Mouse (Mus musculus): Measurements from ENCODE around the gene Atg2a. TPM values are rescaled to one million over a fixed set of nuclear protein-coding genes. Genes with fewer than 3 reads are reported as not detected.

Atg2a gene
- polyA plus RNA-seq, 1 experiment from 2014 or later: 4.8 TPM

DNA sequence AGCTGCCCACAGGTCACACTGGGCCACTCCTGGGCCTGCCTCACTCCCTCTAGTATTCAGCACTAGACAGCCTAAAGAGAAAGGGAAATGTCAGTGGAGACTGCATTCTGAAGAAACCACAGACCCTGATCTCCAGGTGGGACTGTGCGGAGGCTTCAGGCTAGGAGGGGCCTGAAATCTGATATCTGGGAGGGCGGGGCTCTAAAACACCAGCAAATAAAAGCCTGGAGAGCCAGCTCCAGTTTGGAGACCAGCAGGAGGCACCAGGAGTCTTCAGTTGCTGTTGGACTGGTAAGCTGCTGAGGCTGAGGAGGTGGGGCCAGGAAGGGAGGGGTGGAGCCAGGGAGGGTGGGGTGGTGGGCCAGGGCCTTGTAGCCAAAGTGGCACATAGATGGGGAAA, 15.3 kb upstream of the Atg2a start, which contains the start of gene Gpha2:
Gene Gpha2 (plus strand): TSS at position 246 of the 400 bp plus-strand sequence.
- peak; percentile 46 for DNase-seq (ENCODE audit: low spot score)

DNA sequence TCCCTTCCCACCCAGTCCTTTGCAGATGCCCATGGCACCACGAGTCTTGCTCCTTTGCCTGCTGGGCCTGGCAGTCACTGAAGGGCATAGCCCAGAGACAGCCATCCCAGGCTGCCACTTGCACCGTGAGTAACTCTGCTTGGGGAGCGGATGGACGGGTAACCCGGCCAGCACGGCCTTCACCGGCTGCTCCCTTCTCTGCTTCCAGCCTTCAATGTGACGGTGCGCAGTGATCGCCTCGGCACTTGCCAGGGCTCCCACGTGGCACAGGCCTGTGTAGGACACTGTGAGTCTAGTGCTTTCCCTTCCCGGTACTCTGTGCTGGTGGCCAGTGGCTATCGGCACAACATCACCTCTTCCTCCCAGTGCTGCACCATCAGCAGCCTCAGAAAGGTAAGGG, 14.7 kb upstream of the Atg2a start:
- no peak for DNase-seq (ENCODE audit: low spot score)
- ATAC-seq (ENCODE audit: low FRiP score, low TSS enrichment): no peak
- TF ChIP-seq EP300 (optimal IDR thresholded peaks at IDR 0.05): no peak
- TF ChIP-seq CTCF (IDR thresholded peaks at IDR 0.05; ENCODE audit: low read depth): no peak
- Histone ChIP-seq H3K36me3 (ENCODE audit: control insufficient read depth, insufficient read depth, low read length) (peaks cover 4% of the 10 kb centered on the region; the same call in 1 of the 2 replicates), H3K4me2 (replicated peaks; ENCODE audit: low read depth) (no peak overlapping the region), H3K4me1 (replicated peaks; ENCODE audit: control insufficient read depth, insufficient read depth) (no peaks in the 10 kb centered on the region), H3K9me3 (ENCODE audit: control insufficient read depth, low read length) (no peaks in the 10 kb centered on the region), H3K27me3 (ENCODE audit: control insufficient read depth, insufficient read depth, low read length) (no peaks in the 10 kb centered on the region), H3K9ac (ENCODE audit: low read length) (no peak overlapping the region), H3K27ac (replicated peaks) (no peak overlapping the region), H3K4me3 (ENCODE audit: low read depth, low read length) (no peak overlapping the region)
- WGBS: 91% methylated on average over 13 of the region's 14 CpGs

More for the DNA sequence above, 15.3 kb upstream of the Atg2a start, which contains the start of gene Gpha2:
- Histone ChIP-seq H3K9ac (ENCODE audit: low read length) (no peak within 1 kb of the TSS), H3K36me3 (ENCODE audit: control insufficient read depth, insufficient read depth, low read length) (peaks cover 4% of the 10 kb centered on the region; the same call in 1 of the 2 replicates), H3K27ac (replicated peaks) (no peak within 1 kb of the TSS), H3K27me3 (ENCODE audit: control insufficient read depth, insufficient read depth, low read length) (no peaks in the 10 kb centered on the region), H3K4me2 (replicated peaks; ENCODE audit: low read depth) (no peak within 1 kb of the TSS), H3K4me1 (replicated peaks; ENCODE audit: control insufficient read depth, insufficient read depth) (no peaks in the 10 kb centered on the region), H3K4me3 (ENCODE audit: low read depth, low read length) (no peak within 1 kb of the TSS), H3K9me3 (ENCODE audit: control insufficient read depth, low read length) (no peaks in the 10 kb centered on the region)
- ATAC-seq (ENCODE audit: low FRiP score, low TSS enrichment): no peak
- TF ChIP-seq EP300 (optimal IDR thresholded peaks at IDR 0.05): no peak
- TF ChIP-seq CTCF (IDR thresholded peaks at IDR 0.05; ENCODE audit: low read depth): peak; percentile 47
- WGBS: 21% methylated on average over 2 of the region's 2 CpGs

DNA sequence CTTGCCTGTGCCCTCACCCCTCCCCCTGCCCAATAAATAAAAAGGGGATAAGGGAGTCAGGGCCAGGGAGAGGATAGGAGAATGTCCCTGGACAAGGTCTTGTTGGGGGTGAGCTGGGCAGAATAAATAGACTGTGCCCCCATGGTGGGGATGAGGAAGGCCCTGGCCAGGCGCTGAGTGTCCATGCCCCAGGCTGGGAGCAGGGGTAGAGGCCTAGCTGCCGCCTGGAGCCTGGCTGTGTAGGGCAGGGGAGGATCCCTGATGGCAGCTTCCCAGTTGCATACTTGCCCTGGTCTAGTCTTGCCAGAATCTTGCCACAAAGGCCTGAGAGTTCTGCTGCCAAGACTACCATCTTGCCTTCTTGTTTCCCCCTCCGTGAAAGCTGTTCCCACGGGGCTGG, 13.6 kb upstream of the Atg2a start:
- Histone ChIP-seq H3K4me1 (replicated peaks; ENCODE audit: control insufficient read depth, insufficient read depth) (no peaks in the 10 kb centered on the region), H3K27ac (replicated peaks) (no peak overlapping the region), H3K27me3 (ENCODE audit: control insufficient read depth, insufficient read depth, low read length) (no peaks in the 10 kb centered on the region), H3K4me3 (ENCODE audit: low read depth, low read length) (no peak overlapping the region), H3K9me3 (ENCODE audit: control insufficient read depth, low read length) (no peaks in the 10 kb centered on the region), H3K36me3 (ENCODE audit: control insufficient read depth, insufficient read depth, low read length) (peaks cover 10% of the 10 kb centered on the region; the same call in 1 of the 2 replicates), H3K4me2 (replicated peaks; ENCODE audit: low read depth) (no peak overlapping the region), H3K9ac (ENCODE audit: low read length) (no peak overlapping the region)
- DNase-seq (ENCODE audit: low spot score): no peak
- WGBS: 82% methylated on average over 4 of the region's 4 CpGs
- no peak for ATAC-seq (ENCODE audit: low FRiP score, low TSS enrichment)
- TF ChIP-seq CTCF (IDR thresholded peaks at IDR 0.05; ENCODE audit: low read depth): no peak
- no peak for TF ChIP-seq EP300 (optimal IDR thresholded peaks at IDR 0.05)

DNA sequence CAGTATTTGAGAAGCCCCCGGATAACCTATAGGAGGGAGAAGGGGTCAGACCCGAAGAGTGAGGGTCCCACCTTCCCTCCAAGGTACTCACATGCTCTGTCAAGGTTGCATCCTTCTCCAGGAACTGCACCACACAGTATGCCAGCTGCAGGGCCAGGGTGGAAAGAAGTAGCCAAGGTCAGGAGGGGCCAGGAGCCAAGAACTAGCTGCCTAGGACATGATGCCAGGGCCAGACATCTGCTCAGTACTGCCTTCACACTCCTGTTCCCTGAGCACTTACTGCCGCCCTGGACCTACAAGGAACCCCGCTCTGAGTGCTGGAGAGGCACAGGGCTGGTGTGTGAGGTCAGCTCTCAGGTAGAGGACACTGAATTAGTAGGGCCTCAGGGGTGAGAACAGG, 11.1 kb upstream of the Atg2a start:
- ATAC-seq (ENCODE audit: low FRiP score, low TSS enrichment): no peak
- 89% methylated on average over 4 of the region's 4 CpGs for WGBS

DNA sequence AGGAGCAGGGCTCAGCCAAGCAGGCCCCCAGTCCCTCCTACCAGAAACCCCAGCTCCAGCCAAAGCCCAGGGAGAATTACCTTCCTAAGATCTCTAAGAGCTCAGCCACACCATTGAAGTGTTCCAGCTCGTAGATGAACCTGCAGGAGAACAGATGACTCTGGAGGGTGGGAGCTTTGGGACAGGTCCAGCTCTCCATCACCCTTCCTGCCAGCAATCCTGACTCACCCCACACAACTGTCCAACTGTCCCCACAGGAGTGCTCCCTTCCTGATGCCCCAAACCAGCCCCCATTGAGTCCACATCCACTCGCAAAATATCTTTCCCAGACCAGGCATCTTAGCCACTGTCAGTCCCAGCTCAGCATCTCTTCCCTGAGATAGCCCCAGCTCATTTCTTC, 10.4 kb upstream of the Atg2a start:
- Histone ChIP-seq H3K9me3 (ENCODE audit: control insufficient read depth, low read length) (no peaks in the 10 kb centered on the region), H3K4me1 (replicated peaks; ENCODE audit: control insufficient read depth, insufficient read depth) (peaks cover 7% of the 10 kb centered on the region; the same call in 1 of the 2 replicates), H3K27ac (replicated peaks) (no peak overlapping the region), H3K27me3 (ENCODE audit: control insufficient read depth, insufficient read depth, low read length) (no peaks in the 10 kb centered on the region), H3K4me3 (ENCODE audit: low read depth, low read length) (no peak overlapping the region), H3K9ac (ENCODE audit: low read length) (no peak overlapping the region), H3K36me3 (ENCODE audit: control insufficient read depth, insufficient read depth, low read length) (peaks cover 10% of the 10 kb centered on the region; the same call in 1 of the 2 replicates), H3K4me2 (replicated peaks; ENCODE audit: low read depth) (no peak overlapping the region)
- WGBS: 84% methylated on average over 2 of the region's 2 CpGs
- TF ChIP-seq EP300 (optimal IDR thresholded peaks at IDR 0.05) (no peak), CTCF (IDR thresholded peaks at IDR 0.05; ENCODE audit: low read depth) (no peak)
- no peak for DNase-seq (ENCODE audit: low spot score)
- ATAC-seq (ENCODE audit: low FRiP score, low TSS enrichment): no peak

More for the DNA sequence above, 11.1 kb upstream of the Atg2a start:
- no peaks in the 10 kb centered on the region for H3K9me3 ChIP-seq (ENCODE audit: control insufficient read depth, low read length)
- no peaks in the 10 kb centered on the region for H3K27me3 ChIP-seq (ENCODE audit: control insufficient read depth, insufficient read depth, low read length)
- H3K4me3 ChIP-seq (ENCODE audit: low read depth, low read length): no peak overlapping the region
- no peak overlapping the region for H3K27ac ChIP-seq (replicated peaks)
- H3K4me2 ChIP-seq (replicated peaks; ENCODE audit: low read depth): no peak overlapping the region
- no peak for TF ChIP-seq EP300 (optimal IDR thresholded peaks at IDR 0.05)
- TF ChIP-seq CTCF (IDR thresholded peaks at IDR 0.05; ENCODE audit: low read depth): no peak
- peaks cover 10% of the 10 kb centered on the region; the same call in 1 of the 2 replicates for H3K36me3 ChIP-seq (ENCODE audit: control insufficient read depth, insufficient read depth, low read length)
- DNase-seq (ENCODE audit: low spot score): no peak
- no peak overlapping the region for H3K9ac ChIP-seq (ENCODE audit: low read length)
- H3K4me1 ChIP-seq (replicated peaks; ENCODE audit: control insufficient read depth, insufficient read depth): peaks cover 7% of the 10 kb centered on the region; the same call in 1 of the 2 replicates

DNA sequence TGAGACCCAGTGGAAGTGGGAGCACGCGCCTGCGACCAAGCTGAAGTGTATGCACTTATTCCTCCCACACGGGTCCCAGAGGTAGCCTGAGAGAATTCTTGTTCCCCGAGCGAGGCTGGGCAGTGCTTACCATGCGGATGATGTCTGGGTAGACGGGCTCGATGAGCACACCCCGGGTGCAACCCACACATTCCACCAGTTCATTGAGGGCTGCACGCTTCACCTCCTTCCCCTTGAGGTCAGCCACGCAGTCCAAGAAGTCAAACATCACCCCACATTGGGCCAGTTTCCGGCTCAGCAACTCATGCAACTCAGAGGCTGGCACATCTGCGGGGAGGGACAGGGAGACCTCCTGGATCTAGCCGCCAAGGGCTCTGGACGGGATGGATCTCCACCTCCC, 7.8 kb upstream of the Atg2a start:
- Histone ChIP-seq H3K27ac (replicated peaks) (no peak overlapping the region), H3K9me3 (ENCODE audit: control insufficient read depth, low read length) (no peaks in the 10 kb centered on the region), H3K4me2 (replicated peaks; ENCODE audit: low read depth) (no peak overlapping the region), H3K4me1 (replicated peaks; ENCODE audit: control insufficient read depth, insufficient read depth) (peaks cover 10% of the 10 kb centered on the region; the same call in 1 of the 2 replicates), H3K36me3 (ENCODE audit: control insufficient read depth, insufficient read depth, low read length) (peaks cover 6% of the 10 kb centered on the region; the same call in 1 of the 2 replicates), H3K4me3 (ENCODE audit: low read depth, low read length) (no peak overlapping the region), H3K9ac (ENCODE audit: low read length) (no peak overlapping the region), H3K27me3 (ENCODE audit: control insufficient read depth, insufficient read depth, low read length) (no peaks in the 10 kb centered on the region)
- WGBS: 92% methylated on average over 16 of the region's 16 CpGs
- ATAC-seq (ENCODE audit: low FRiP score, low TSS enrichment) (no peak), DNase-seq (ENCODE audit: low spot score) (no peak)
- TF ChIP-seq EP300 (optimal IDR thresholded peaks at IDR 0.05) (no peak), CTCF (IDR thresholded peaks at IDR 0.05; ENCODE audit: low read depth) (no peak)

All from stomach, postnatal 0 days (tissue).